Mouse (Mus musculus) liver, postnatal 0 days (tissue): ENCODE measurements around the gene Wnt3a.

Experiments
- CTCF ChIP-seq: sonication (generic); IDR thresholded peaks from 2 replicates; pipeline ENCODE4 v1.5.1; 2016; ENCODE audit warnings: antibody characterized with exemption, low read depth
- EP300 ChIP-seq: IDR thresholded peaks from 2 replicates; pipeline ENCODE4 v1.6.1; 2016; ENCODE audit warnings: antibody characterized with exemption, low read depth, mild to moderate bottlenecking

- TF ChIP-seq CTCF, result no peak
- TF ChIP-seq EP300, result no peak
Observed at GRCm38 (mm10) chr11:59329616-59330015, 39.1 kb upstream of the Wnt3a start.
